Mouse (Mus musculus) MEL (cell line): ENCODE results near the gene Btbd19. TPM values are rescaled to one million over a fixed set of nuclear protein-coding genes. Genes with fewer than 3 reads are reported as not detected.

Experiments used
- DNase-seq: peaks from one replicate; pipeline ENCODE4 v3.0.0; 2011; ENCODE audit warnings: low read depth, low spot score
- H3K27ac ChIP-seq: 2 replicates; pipeline ENCODE4 v1.5.1; 2012; ENCODE audit warnings: low read depth, mild to moderate bottlenecking, control low read depth, low read length, moderate library complexity; ENCODE audit not compliant: control insufficient read depth
- H3K27me3 ChIP-seq, 2 experiments: fragments of 150-350 bp in 1 of 2; sonication (generic) in 1 of 2; 2 replicates each; pipeline ENCODE4 v1.6.1; 2012; ENCODE audit warnings: low read length in 2 of 2, mild to moderate bottlenecking in 2 of 2, improper control_type of control experiment in 1 of 2, moderate library complexity in 1 of 2; ENCODE audit not compliant: insufficient read depth in 2 of 2, control insufficient read depth in 1 of 2
- H3K36me3 ChIP-seq, 2 experiments: 2 replicates each; pipeline ENCODE4 v1.6.1; 2012 to 2014; ENCODE audit warnings: low read length in 2 of 2, improper control_type of control experiment in 1 of 2, inconsistent platforms in 1 of 2, mild to moderate bottlenecking in 1 of 2; ENCODE audit not compliant: insufficient read depth in 2 of 2, control insufficient read depth in 1 of 2
- H3K4me1 ChIP-seq, 2 experiments: fragments of 150-350 bp in 1 of 2; sonication (generic) in 1 of 2; 2 replicates each; pipeline ENCODE4 v1.6.1; 2012; ENCODE audit warnings: low read length in 2 of 2, improper control_type of control experiment in 1 of 2, mild to moderate bottlenecking in 1 of 2; ENCODE audit not compliant: insufficient read depth in 2 of 2, control insufficient read depth in 1 of 2
- H3K4me3 ChIP-seq, 2 experiments: fragments of 150-350 bp in 1 of 2; sonication (generic) in 1 of 2; 2 replicates each; pipeline ENCODE4 v1.5.1; 2012; ENCODE audit warnings: low read depth in 2 of 2, low read length in 2 of 2, mild to moderate bottlenecking in 2 of 2, moderate library complexity in 2 of 2, control low read depth in 1 of 2, improper control_type of control experiment in 1 of 2; ENCODE audit not compliant: control insufficient read depth in 1 of 2, insufficient read depth in 1 of 2
- H3K79me2 ChIP-seq: 2 replicates; pipeline ENCODE4 v1.6.1; 2012; ENCODE audit warnings: mild to moderate bottlenecking, low read length, moderate library complexity; ENCODE audit not compliant: control insufficient read depth, poor library complexity, insufficient read depth
- H3K9ac ChIP-seq: 2 replicates; pipeline ENCODE4 v1.6.1; 2012; ENCODE audit warnings: low read depth, mild to moderate bottlenecking, control low read depth, low read length, moderate library complexity; ENCODE audit not compliant: control insufficient read depth, poor library complexity, severe bottlenecking
- H3K9me3 ChIP-seq: fragments of 150-350 bp; sonication (generic); replicated peaks from 2 replicates; pipeline ENCODE4 v1.6.1; 2012; ENCODE audit warnings: mild to moderate bottlenecking, low read length, improper control_type of control experiment, moderate library complexity; ENCODE audit not compliant: insufficient read depth
- CHD2 ChIP-seq: IDR thresholded peaks from 2 replicates; pipeline ENCODE4 v1.6.1; 2011; ENCODE audit warnings: low read length, improper control_type of control experiment
- CTCF ChIP-seq, 3 experiments: IDR thresholded peaks in 2 of 3; conservative IDR thresholded peaks in 1 of 3; 2 replicates each; pipeline ENCODE4 v1.5.1; 2011 to 2012; ENCODE audit warnings: low read length in 3 of 3, low read depth in 2 of 3, mild to moderate bottlenecking in 2 of 3, improper control_type of control experiment in 1 of 3, inconsistent platforms in 1 of 3, mixed read lengths in 1 of 3, moderate library complexity in 1 of 3; ENCODE audit not compliant: control insufficient read depth in 1 of 3, insufficient read depth in 1 of 3, poor library complexity in 1 of 3, severe bottlenecking in 1 of 3
- E2F4 ChIP-seq: IDR thresholded peaks from 2 replicates; pipeline ENCODE4 v1.6.1; 2011; ENCODE audit warnings: low read depth, low read length, improper control_type of control experiment, borderline replicate concordance
- EP300 ChIP-seq, 2 experiments: IDR thresholded peaks; 2 replicates each; pipeline ENCODE4 v1.6.1; 2011; ENCODE audit warnings: improper control_type of control experiment in 2 of 2, low read length in 2 of 2, low read depth in 1 of 2, mild to moderate bottlenecking in 1 of 2
- KAT2A ChIP-seq: conservative IDR thresholded peaks from 2 replicates; pipeline ENCODE4 v1.6.1; 2012; ENCODE audit warnings: low read depth, low read length, improper control_type of control experiment, inconsistent platforms
- MAFK ChIP-seq: IDR thresholded peaks from 2 replicates; pipeline ENCODE4 v1.6.1; 2011; ENCODE audit warnings: low read depth, mild to moderate bottlenecking, low read length, improper control_type of control experiment, borderline replicate concordance
- MAZ ChIP-seq: IDR thresholded peaks from 2 replicates; pipeline ENCODE4 v1.6.1; 2012; ENCODE audit warnings: low read depth, mild to moderate bottlenecking, inconsistent platforms, low read length, improper control_type of control experiment
- MYB ChIP-seq: IDR thresholded peaks from 2 replicates; pipeline ENCODE4 v1.6.1; 2011; ENCODE audit warnings: mild to moderate bottlenecking, low read depth, low read length, improper control_type of control experiment
- MYC ChIP-seq: IDR thresholded peaks from 2 replicates; pipeline ENCODE4 v1.6.1; 2011; ENCODE audit warnings: low read depth, mild to moderate bottlenecking, low read length, improper control_type of control experiment, moderate library complexity
- POLR2A ChIP-seq, 2 experiments: IDR thresholded peaks; 2 replicates each; pipeline ENCODE4 v1.6.1; 2011 to 2012; ENCODE audit warnings: low read length in 2 of 2, mild to moderate bottlenecking in 2 of 2, control low read depth in 1 of 2, improper control_type of control experiment in 1 of 2, low read depth in 1 of 2, moderate library complexity in 1 of 2; ENCODE audit not compliant: control insufficient read depth in 1 of 2, insufficient read depth in 1 of 2, poor library complexity in 1 of 2
- POLR2AphosphoS2 ChIP-seq: IDR thresholded peaks from 2 replicates; pipeline ENCODE4 v1.6.1; 2011; ENCODE audit warnings: low read length, improper control_type of control experiment
- RAD21 ChIP-seq: IDR thresholded peaks from 2 replicates; pipeline ENCODE4 v1.6.1; 2011; ENCODE audit warnings: mild to moderate bottlenecking, low read depth, low read length, improper control_type of control experiment
- SMC3 ChIP-seq: IDR thresholded peaks from 2 replicates; pipeline ENCODE4 v1.6.1; 2011; ENCODE audit warnings: low read depth, low read length, improper control_type of control experiment
- TBP ChIP-seq: IDR thresholded peaks from 2 replicates; pipeline ENCODE4 v1.8.0; 2011; ENCODE audit warnings: low read depth, low read length, improper control_type of control experiment
- ZMIZ1 ChIP-seq: IDR thresholded peaks from 2 replicates; pipeline ENCODE4 v1.6.1; 2012; ENCODE audit warnings: low read depth, mild to moderate bottlenecking, inconsistent platforms, low read length, improper control_type of control experiment, moderate library complexity
- polyA plus RNA-seq, 2 experiments: library from polyadenylated mRNA; stranded (reverse) in 1 of 2; unstranded in 1 of 2; fragments of >175 nt in 1 of 2; fragments of >200 nt in 1 of 2; gene quantifications; 2 replicates each; pipeline versions ENCODE4 v1.2.1 to v1.2.4; 2012; ENCODE audit warnings: low replicate concordance in 2 of 2, low read depth in 1 of 2; ENCODE audit not compliant: insufficient read length in 2 of 2, insufficient read depth in 1 of 2, missing spikeins in 1 of 2
- total RNA-seq: library from RNA; depleted of rRNA; stranded (reverse); fragments of 300-350 nt; gene quantifications from 2 replicates; pipeline ENCODE4 v1.2.3, GENCODE M21; 2012

Gene Btbd19
- total and polyA plus RNA-seq, 3 experiments: 13.6 to 22.6 TPM; not detected in 1

DNA sequence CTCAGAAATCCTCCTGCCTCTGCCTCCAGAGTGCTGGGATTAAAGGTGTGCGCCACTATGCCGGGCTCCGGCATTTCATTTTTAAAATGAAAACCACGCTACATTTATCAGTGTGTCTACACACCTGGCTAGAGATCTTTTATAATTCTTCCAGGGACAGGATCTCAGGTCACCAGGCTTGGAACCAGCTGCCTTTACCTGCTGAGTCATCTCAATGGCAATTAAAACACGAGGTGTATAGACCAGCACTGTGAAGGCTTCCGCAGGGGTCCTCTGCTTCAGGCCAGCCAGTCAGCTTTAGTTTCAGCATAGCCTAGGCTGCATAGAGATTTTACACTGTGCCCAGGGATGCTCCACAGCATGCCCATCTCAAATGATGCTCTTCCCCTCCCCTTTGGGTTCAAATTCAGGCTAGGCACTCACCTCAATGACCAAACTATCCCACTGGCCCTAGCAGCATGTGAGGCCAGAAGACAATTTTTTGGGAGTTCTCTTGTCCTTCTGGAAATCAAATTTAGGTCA, 24.7 kb upstream of the Btbd19 start:
- TF ChIP-seq POLR2AphosphoS2: peak; percentile 10; the same call in 1 of the 2 replicates
- peak in 1 of 2 experiments; percentile 64; a peak in 2 of 4 replicates for TF ChIP-seq POLR2A (IDR thresholded peaks at IDR 0.05; ENCODE audit: control insufficient read depth in 1 of 2, insufficient read depth in 1 of 2, low read depth in 1 of 2, low read length in 2 of 2, poor library complexity in 1 of 2)
- TF ChIP-seq RAD21: no peak
- Histone ChIP-seq H3K36me3 (peaks cover 16 to 19% of the 10 kb centered on the region in 2 experiments), H3K27me3 (no peaks in the 10 kb centered on the region), H3K9ac (no peak overlapping the region), H3K4me1 (peaks cover 0 to 18% of the 10 kb centered on the region in 2 experiments; a peak in 2 of 4 replicates), H3K79me2 (peaks cover 33% of the 10 kb centered on the region), H3K27ac (peak overlapping the region; percentile 4; the same call in 1 of the 2 replicates), H3K9me3 (no peaks in the 10 kb centered on the region), H3K4me3 (no peak overlapping the region)
- peak; percentile 48 for DNase-seq

GRCm38 (mm10) chr4:117149291-117150211, 24.0 kb upstream of the Btbd19 start:
- TF ChIP-seq POLR2A (IDR thresholded peaks at IDR 0.05; ENCODE audit: control insufficient read depth in 1 of 2, insufficient read depth in 1 of 2, low read depth in 1 of 2, low read length in 2 of 2, poor library complexity in 1 of 2) (peak in 1 of 2 experiments; percentile 55; a peak in 2 of 4 replicates), KAT2A (no peak), MAZ (no peak), E2F4 (no peak), SMC3 (peak; percentile 1; the same call in 1 of the 2 replicates), TBP (peak; percentile 59), MYB (peak; percentile 17), MAFK (no peak), MYC (0 out of 2 replicates have a peak, but pooled peaks have one; percentile 21), EP300 (IDR thresholded peaks at IDR 0.05; ENCODE audit: low read depth in 1 of 2, low read length in 2 of 2) (no peak), POLR2AphosphoS2 (peak; percentile 95), CTCF (IDR thresholded peaks at IDR 0.05 in 2 of 3, conservative IDR thresholded peaks at IDR 0.05 in 1 of 3; ENCODE audit: control insufficient read depth in 1 of 3, insufficient read depth in 1 of 3, low read depth in 2 of 3, low read length in 3 of 3, poor library complexity in 1 of 3, severe bottlenecking in 1 of 3) (peak in 2 of 3 experiments; percentile 8 to 17; a peak in 1 of 6 replicates), CHD2 (0 out of 2 replicates have a peak, but pooled peaks have one; percentile 7), ZMIZ1 (peak; percentile 49; the same call in 1 of the 2 replicates)
- H3K9me3 ChIP-seq: no peaks in the 10 kb centered on the region
- no peaks in the 10 kb centered on the region for H3K27me3 ChIP-seq
- H3K79me2 ChIP-seq: peaks cover 25% of the 10 kb centered on the region
- H3K9ac ChIP-seq: no peak overlapping the region
- no peak overlapping the region for H3K4me3 ChIP-seq
- peak overlapping the region; percentile 15; the same call in 1 of the 2 replicates for H3K27ac ChIP-seq
- peaks cover 16 to 17% of the 10 kb centered on the region in 2 experiments for H3K36me3 ChIP-seq
- DNase-seq: peak; percentile 68
- H3K4me1 ChIP-seq: peaks cover 0 to 18% of the 10 kb centered on the region in 2 experiments; a peak in 2 of 4 replicates
